Mouse (Mus musculus): ENCODE results near the gene Spint3.

DNA sequence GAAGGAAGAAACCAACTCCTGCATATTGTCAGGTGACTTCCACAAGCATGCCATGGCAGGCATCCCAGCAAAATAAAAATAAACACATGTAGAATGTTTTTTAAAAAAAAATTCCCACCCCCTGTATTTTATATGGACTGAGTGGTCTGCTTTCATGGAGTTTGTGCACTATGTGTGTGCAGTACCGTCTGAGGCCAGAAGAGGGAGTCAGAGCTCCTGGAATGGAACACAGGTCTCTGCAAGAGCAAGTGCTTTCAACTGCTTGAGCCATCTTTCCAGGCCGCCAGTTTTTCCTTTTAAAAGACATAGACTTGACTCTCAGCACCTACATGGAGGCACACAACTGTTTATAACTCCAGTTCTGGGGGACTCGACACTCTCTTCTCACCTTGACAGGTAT is 30.2 kb upstream of the Spint3 start:
- TF ChIP-seq CTCF (conservative IDR thresholded peaks at IDR 0.05 in 1 of 2, IDR thresholded peaks at IDR 0.05 in 1 of 2; ENCODE audit: low read depth in 2 of 2, low read length in 2 of 2) (peak in 1 of 2 experiments; percentile 22; a peak in 1 of 4 replicates), ZC3H11A (IDR thresholded peaks at IDR 0.05; ENCODE audit: low read depth, low read length) (no peak), MAX (IDR thresholded peaks at IDR 0.05; ENCODE audit: low read length) (no peak), USF1 (IDR thresholded peaks at IDR 0.05; ENCODE audit: low read depth, low read length) (no peak), ZNF384 (IDR thresholded peaks at IDR 0.05; ENCODE audit: low read depth, low read length) (no peak), POLR2A (IDR thresholded peaks at IDR 0.05; ENCODE audit: low read depth, low read length) (no peak), CHD1 (IDR thresholded peaks at IDR 0.05; ENCODE audit: low read depth, low read length) (no peak), EP300 (IDR thresholded peaks at IDR 0.05; ENCODE audit: low read length) (no peak), HCFC1 (IDR thresholded peaks at IDR 0.05; ENCODE audit: low read depth, low read length) (no peak), GABPA (IDR thresholded peaks at IDR 0.05; ENCODE audit: insufficient replicate concordance, low read depth, low read length) (no peak)

Measured in CH12.LX (cell line).